Mouse (Mus musculus): Measurements from ENCODE around the gene Ccdc18.

DNA sequence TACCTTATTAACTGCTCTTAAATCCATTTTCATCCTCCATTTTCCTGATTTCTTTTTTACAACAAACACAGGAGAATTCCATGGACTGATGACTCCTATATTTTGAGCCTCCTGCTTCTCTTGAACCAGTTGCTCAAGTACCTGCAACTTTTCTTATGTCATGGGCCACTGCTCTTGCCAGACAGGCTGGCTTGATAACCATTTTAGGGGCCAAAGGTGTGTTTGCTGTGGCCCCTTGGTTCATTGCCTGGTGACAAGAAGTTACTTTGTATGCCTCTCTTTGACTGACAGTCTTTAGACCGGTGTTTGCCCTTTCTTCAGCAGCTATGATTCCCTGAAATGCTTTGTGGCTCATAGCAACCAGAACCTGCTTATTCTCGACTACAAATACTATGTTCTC, 117.4 kb downstream of the Ccdc18 start:
- TF ChIP-seq CTCF (IDR thresholded peaks at IDR 0.05; ENCODE audit: borderline replicate concordance, insufficient read depth, low read length) (no peak), POLR2A (IDR thresholded peaks at IDR 0.05; ENCODE audit: low read depth, low read length) (no peak)
